Mouse (Mus musculus): Measurements from ENCODE around the gene Tcl1b2.

GRCm38 (mm10) chr12:105102901-105103300 is 42.9 kb upstream of the Tcl1b2 start:
- no peak for TF ChIP-seq CTCF (IDR thresholded peaks at IDR 0.05; ENCODE audit: control insufficient read depth, insufficient read depth, low read length)
- no peak for TF ChIP-seq POLR2A (IDR thresholded peaks at IDR 0.05; ENCODE audit: borderline replicate concordance, control insufficient read depth, low read depth, low read length)
